Mouse (Mus musculus): ENCODE results near the gene Lrp4.

Lrp4 gene

DNA sequence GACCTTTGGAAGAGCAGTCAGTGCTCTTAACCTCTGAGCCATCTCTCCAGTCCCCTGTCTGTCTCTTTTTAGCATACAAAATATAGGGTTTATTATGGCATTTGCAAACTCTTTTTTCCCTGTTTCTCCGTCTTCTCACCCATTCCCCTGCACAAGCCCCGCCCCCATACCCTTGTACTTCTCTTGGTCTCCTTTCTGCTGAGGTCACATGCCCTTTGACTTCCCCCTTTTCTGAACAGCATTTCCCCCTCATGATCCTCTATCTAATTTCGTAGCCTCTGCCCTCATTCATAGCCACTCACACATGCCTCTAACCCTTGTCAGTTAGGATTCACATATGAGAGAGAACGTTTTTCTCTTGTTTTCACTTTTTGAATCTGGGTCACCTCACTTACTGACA lies 27.4 kb downstream of the Lrp4 start:
- DNase-seq (ENCODE audit: low spot score in 2 of 2) = no peak

GRCm38 (mm10) chr2:91485256-91485655 lies 27.9 kb downstream of the Lrp4 start:
- no peak for DNase-seq (ENCODE audit: low spot score in 2 of 2)

DNA sequence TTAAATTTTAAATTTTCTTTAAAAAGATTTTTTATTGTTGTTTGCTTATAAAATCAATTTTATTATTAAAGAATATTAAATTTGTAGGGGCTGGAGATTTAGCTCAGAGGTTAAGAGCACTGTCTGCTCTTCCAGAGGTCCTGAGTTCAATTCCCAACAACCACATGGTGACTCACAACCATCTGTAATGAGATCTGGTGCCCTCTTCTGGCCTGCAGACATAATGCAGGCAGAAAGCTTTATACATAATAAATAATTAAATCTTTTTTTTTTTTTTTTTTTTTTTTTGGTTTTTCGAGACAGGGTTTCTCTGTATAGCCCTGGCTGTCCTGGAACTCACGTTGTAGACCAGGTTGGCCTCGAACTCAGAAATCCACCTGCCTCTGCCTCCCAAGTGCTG lies 30.0 kb downstream of the Lrp4 start:
- peak in 1 of 2 experiments; percentile 30 for DNase-seq (ENCODE audit: low spot score in 2 of 2)

- no peak for DNase-seq (ENCODE audit: low spot score in 2 of 2)
Observed at GRCm38 (mm10) chr2:91492071-91492635, 34.8 kb downstream of the Lrp4 start.

DNA sequence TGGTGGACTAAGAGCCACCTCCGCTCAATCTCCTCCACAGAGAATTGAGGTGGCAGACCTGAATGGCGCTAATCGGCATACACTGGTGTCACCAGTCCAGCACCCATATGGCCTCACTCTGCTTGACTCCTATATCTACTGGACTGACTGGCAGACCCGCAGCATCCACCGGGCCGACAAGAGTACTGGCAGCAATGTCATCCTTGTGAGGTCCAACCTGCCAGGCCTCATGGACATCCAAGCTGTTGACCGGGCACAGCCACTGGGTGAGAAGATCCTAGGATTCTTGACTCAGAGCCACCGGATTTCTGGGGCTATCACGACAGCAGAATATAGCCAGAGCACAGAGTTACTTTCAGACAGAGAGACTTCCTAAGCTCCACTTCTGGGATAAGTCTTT lies 36.7 kb downstream of the Lrp4 start:
- DNase-seq (ENCODE audit: low spot score in 2 of 2) = no peak

DNA sequence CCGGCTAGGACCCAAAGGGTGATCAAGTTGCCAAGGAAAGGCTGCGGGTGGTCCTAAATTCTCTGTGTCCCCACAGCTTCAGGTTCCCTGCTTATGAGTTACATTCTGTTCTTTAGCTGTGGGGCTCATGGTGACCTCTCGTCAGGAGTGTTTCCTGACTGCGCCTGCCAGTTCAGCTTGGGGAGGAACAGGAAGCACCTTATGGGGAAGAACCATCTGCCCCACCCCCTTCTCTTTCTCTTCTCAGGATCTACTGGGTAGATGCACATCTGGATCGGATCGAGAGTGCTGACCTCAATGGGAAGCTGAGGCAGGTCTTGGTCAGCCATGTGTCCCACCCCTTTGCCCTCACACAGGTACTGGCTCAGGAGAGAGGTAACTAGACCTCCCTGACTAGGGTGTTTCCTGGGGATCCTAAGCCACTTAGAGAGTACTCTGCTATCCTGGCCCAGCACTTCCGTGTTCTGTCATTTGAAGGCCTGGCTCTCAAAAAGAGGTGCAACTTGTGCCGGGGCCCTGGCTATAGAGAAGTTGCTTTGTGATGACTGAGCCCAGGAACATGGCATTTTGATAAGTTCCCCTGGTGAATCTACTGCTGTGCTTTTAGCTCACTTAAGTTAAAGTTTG lies 40.9 kb downstream of the Lrp4 start:
- DNase-seq (ENCODE audit: low spot score in 2 of 2) = no peak

DNA sequence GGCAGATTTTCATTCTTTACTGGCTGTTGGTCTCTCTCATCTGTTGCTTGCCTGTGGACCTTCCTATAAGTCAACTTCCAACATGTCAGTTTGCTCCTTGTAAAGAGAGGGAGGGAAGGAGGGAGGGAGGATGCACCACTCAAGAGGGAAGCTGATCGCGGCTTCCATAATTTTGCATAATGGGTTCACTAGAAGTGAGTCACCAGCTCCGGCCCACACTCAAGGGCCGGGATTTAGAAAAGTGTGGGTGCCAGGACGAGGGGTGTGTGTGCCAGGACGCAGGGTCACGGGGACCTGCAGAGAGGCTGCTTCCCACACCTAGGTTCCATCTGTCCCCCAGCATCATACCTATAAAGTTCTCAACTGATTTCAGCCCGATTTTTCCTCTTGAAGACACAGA lies 50.8 kb downstream of the Lrp4 start:
- DNase-seq (ENCODE audit: low spot score in 2 of 2) = no peak

DNA sequence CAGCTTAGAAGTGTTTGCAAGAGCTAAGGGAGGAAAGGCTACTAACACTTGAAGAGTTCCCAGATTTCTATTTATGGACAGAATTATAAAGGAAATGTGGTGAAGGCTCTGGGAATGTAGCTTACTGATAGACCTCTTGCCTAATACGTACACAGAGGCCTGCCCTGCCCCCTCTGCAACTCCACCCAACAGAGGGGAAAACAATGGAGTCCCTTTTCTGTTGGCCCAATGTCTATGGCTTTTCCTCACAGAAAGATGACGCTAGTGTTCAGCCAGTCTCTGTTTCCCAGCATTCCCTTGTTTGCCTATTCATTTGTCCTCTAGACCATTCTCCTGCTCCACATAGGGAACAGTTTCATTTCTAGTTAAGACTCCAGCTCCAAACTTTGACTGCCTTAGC lies 59.9 kb downstream of the Lrp4 start:
- no peak for DNase-seq (ENCODE audit: low spot score in 2 of 2)

- DNase-seq (ENCODE audit: low spot score in 2 of 2) = peak; percentile 85 to 91
Observed at GRCm38 (mm10) chr2:91526294-91527146, 69.2 kb downstream of the Lrp4 start, which contains the start of gene Ckap5. TSS of gene Ckap5 (plus strand) at chr2:91526762.

DNA sequence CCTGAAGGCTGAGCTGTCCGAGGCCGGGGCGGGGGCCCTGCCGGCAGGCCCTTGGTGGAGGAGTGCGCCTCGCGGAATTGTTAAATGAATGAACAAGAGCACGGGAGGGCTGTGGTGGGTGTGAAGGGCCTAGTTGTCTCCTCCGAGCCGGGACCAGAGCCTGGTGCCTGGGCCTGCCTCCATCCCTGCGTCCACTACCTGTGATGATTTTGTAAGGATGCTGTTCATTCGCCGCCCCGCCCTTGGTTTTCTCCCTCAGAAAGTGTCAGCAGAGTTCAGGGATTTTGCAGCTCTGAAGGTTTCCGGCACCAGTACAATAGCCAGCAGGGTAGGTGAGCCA lies 69.8 kb downstream of the Lrp4 start:
- peak in 1 of 2 experiments; percentile 7 for DNase-seq (ENCODE audit: low spot score in 2 of 2)

GRCm38 (mm10) chr2:91537588-91538205 lies 80.4 kb downstream of the Lrp4 start:
- peak; percentile 82 to 90 for DNase-seq (ENCODE audit: low spot score in 2 of 2)

Measured in urinary bladder, postnatal 36 days (tissue).